Mouse (Mus musculus) urinary bladder, postnatal 10 days (tissue): ENCODE results near the gene Golph3.

Experiments
- DNase-seq: peaks from one replicate; pipeline ENCODE4 v3.0.0; 2022; ENCODE audit warnings: low spot score

Golph3 gene

DNA sequence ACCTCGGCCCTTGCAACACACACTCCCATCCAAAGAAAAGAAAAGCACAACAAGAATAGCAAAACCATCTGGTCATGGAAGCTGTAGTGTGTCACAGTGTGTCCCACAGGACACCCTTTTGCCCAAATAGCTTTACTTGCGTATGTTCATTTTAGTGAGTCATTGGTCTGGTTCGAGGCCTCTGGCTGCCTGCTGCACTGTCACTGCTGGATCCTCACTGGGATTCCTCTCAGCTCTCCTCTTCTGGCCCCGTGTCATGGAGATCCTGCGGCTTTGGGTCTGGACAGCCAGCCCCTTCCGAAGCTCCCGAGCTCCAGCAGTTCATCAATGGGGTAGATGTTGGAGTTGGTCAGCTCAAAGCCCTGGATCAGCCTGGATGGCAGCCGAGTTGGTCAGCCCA lies 2.8 kb upstream of the Golph3 start:
- DNase-seq: no peak

- DNase-seq: no peak
Observed at GRCm38 (mm10) chr15:12319889-12320288, 1.4 kb upstream of the Golph3 start.

- DNase-seq: no peak
Observed at GRCm38 (mm10) chr15:12320441-12321090, 684 bp upstream of the Golph3 start.

- DNase-seq: peak; percentile 15
Observed at GRCm38 (mm10) chr15:12321788-12322621, 755 bp downstream of the Golph3 start, which contains the start of gene 1810049J17Rik. TSS of gene 1810049J17Rik (minus strand) at chr15:12321899.

- DNase-seq: no peak
Observed at GRCm38 (mm10) chr15:12322676-12323402, 1.6 kb downstream of the Golph3 start.

GRCm38 (mm10) chr15:12324326-12324725 lies 3.1 kb downstream of the Golph3 start:
- DNase-seq: no peak

DNA sequence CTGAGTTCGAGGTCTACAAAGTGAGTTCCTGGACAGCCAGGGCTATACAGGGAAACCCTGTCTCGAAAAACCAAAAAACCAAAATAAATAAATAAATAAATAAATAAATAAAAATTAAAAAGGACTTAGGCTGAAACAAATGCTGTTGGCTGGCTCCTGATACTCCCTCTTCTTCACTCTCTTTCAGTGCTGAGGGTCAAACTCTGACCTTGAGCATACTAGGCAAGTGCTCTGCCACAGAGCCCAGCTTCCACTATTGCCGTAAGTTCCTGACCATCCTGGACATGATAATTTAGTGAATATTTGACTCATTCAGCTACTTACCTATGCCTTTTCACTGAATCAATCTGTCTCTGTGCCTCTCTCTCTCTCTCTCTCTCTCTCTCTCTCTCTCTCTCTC lies 9.1 kb downstream of the Golph3 start:
- no peak for DNase-seq

- DNase-seq: no peak
Observed at GRCm38 (mm10) chr15:12330892-12331291, 9.6 kb downstream of the Golph3 start.

DNA sequence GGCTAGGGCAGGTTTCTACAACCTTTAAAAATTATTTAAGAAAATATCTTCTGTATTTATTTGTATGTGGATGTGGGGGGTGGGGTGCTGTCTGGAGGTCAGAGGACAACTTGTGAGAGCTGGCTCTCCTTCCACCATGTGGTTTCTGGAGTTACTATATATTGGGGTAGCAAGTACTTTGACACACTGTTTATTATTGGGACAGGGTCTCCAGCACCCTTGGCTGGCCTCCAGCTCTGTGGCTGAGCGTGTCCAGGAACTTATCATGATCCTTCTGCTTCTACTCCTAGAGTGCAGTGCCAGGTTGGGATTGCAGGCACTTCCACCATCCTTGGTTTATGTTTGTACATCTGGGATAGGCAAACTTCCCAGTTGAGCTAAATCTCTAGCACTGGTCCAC lies 10.1 kb downstream of the Golph3 start:
- DNase-seq: no peak

DNA sequence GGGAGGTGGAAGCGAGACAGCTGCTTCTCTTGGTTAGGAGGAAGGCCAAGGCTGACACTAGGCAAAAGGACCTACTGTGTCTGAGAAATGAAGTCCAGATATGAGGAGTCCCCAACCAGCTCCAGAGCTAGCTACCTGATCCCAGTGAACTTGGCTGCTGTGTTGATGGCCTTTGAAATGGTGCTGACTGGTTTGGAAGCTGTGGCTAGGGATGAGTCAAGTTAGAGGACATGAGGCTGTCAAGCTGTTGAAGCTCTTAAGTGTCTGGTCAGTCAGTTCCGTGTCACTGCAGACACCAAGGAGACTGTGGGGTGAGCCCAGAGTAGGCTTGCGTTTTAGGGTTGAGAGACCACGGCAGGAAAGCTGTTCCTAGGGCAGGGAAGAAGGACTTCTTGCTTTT lies 13.1 kb downstream of the Golph3 start:
- no peak for DNase-seq

- no peak for DNase-seq
Observed at GRCm38 (mm10) chr15:12337030-12337778, 16.0 kb downstream of the Golph3 start.

GRCm38 (mm10) chr15:12337779-12338137 lies 16.5 kb downstream of the Golph3 start:
- DNase-seq: no peak

GRCm38 (mm10) chr15:12340536-12341400 lies 19.5 kb downstream of the Golph3 start:
- DNase-seq: no peak

GRCm38 (mm10) chr15:12341401-12341758 lies 20.1 kb downstream of the Golph3 start:
- no peak for DNase-seq

DNA sequence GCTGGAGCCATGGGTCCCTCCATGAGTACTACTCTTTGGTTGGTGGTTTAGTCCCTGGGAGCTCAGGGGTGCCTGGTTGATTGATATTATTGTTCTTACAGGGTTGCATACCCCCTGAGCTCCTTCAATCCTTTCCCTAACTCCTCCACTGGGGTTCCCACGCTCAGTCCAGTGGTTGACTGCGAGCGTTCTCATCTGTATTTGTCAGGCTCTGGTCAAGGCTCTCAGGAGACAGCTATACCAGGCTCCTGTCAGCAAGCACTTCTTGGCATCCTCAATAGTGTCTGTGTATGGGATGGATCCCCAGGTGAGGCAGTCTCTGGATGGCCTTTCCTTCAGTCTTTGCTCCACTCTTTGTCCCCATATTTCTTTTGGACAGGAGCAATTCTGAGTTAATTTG lies 25.7 kb downstream of the Golph3 start:
- DNase-seq: no peak

DNA sequence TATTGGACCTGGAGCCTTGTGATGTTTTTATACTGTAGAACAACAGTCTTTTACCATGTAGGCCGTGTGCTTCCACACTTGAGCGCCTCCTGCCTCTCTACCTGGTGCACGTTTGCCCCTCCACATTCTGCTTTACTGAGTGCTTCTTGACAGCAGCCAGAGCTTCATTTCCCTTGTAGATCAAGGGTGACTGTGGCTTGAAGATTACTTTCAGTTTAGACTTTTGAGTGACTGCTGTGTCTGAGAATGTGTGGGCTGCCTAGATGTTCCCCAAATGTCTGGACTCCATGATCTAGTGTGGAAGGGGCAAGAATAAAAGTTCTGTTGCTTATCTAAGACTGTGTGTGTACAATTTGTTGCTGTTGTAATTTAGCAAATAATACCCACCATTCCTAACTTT lies 27.7 kb downstream of the Golph3 start:
- DNase-seq: no peak

- no peak for DNase-seq
Observed at GRCm38 (mm10) chr15:12349840-12350239, 28.6 kb downstream of the Golph3 start.

GRCm38 (mm10) chr15:12351470-12351869 lies 30.2 kb downstream of the Golph3 start:
- no peak for DNase-seq

DNA sequence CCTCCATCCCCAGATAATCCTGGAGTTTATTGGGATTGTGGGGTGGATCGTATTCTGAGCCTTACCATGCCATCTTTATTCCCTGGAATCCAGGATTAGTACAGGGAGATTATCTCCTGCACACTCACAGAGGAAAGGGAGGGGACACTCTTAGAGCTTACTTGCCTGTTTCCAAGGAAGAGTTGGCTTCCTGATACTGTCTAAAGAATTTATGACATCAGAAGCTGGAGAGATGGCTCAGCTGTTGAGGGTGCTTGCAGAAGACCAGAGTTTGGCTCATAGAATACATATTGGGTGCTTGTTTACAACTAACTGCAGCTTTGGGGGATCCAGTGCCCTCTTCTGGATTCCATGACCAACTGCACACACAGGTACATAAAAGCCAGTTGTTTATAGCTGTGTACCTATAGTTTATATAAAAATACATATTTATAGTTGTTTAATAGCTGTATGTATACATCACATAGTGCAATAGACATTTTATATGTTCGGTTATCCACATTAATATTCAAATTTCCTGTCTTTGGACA lies 33.1 kb downstream of the Golph3 start:
- DNase-seq: no peak

- DNase-seq: no peak
Observed at GRCm38 (mm10) chr15:12355261-12355660, 34.0 kb downstream of the Golph3 start.

DNA sequence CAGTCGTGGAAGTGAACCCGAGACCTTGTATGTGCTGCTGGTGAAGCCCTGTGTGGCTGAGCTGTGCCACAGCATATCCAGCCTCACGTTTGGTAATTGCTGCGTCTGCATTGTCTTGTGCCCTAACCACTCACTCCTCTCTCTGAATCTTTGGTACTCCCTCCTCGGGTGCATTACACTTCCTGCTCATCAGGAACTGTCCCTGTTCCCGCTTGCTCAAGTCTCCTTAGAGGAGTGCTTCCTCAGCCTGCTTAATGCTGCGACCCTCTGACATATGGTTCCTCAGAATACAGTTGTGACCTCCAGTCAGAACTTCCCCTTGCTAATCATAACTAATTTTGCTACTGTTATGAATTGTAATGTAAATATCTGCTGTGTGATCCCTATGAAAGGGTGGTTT lies 34.7 kb downstream of the Golph3 start:
- no peak for DNase-seq
